Mouse (Mus musculus) ES-E14 (cell line): Measurements from ENCODE around the gene Calr4. TPM values are rescaled to one million over a fixed set of nuclear protein-coding genes. Genes with fewer than 3 reads are reported as not detected.

Source experiments
- DNase-seq: peaks from one replicate; pipeline ENCODE4 v3.0.0-alpha.2; 2013; ENCODE audit warnings: low read depth, low spot score
- H3K27ac ChIP-seq: 2 replicates; pipeline ENCODE4 v1.5.1; 2012; ENCODE audit warnings: low read depth, mild to moderate bottlenecking, low read length, moderate library complexity, mixed read lengths; ENCODE audit not compliant: poor library complexity, insufficient read depth, severe bottlenecking
- H3K36me3 ChIP-seq: 2 replicates; pipeline ENCODE4 v1.6.1; 2012; ENCODE audit warnings: mild to moderate bottlenecking, low read length, moderate library complexity, mixed read lengths; ENCODE audit not compliant: control insufficient read depth, poor library complexity, insufficient read depth, severe bottlenecking
- H3K4me1 ChIP-seq, 2 experiments: fragments of 150-350 bp in 1 of 2; sonication (generic) in 1 of 2; 2 replicates each; pipeline ENCODE4 v1.6.1; 2012; ENCODE audit warnings: low read length in 2 of 2, mild to moderate bottlenecking in 1 of 2, mixed read lengths in 1 of 2; ENCODE audit not compliant: control insufficient read depth in 2 of 2, insufficient read depth in 2 of 2, poor library complexity in 1 of 2
- H3K4me3 ChIP-seq, 2 experiments: fragments of 150-350 bp in 1 of 2; sonication (generic) in 1 of 2; 2 replicates each; pipeline ENCODE4 v1.5.1; 2012; ENCODE audit warnings: low read length in 2 of 2, low read depth in 1 of 2, mild to moderate bottlenecking in 1 of 2, mixed read lengths in 1 of 2; ENCODE audit not compliant: insufficient read depth in 1 of 2, poor library complexity in 1 of 2, severe bottlenecking in 1 of 2
- H3K9ac ChIP-seq: 2 replicates; pipeline ENCODE4 v1.6.1; 2012; ENCODE audit warnings: low read depth, mild to moderate bottlenecking, low read length, mixed read lengths; ENCODE audit not compliant: poor library complexity, insufficient read depth, severe bottlenecking
- H3K9me3 ChIP-seq: fragments of 150-350 bp; sonication (generic); 2 replicates; pipeline ENCODE4 v1.6.1; 2012; ENCODE audit warnings: low read depth, mild to moderate bottlenecking, low read length; ENCODE audit not compliant: control insufficient read depth, insufficient read depth
- CHD2 ChIP-seq: IDR thresholded peaks from 2 replicates; pipeline ENCODE4 v1.6.1; 2014; ENCODE audit warnings: mild to moderate bottlenecking, low read depth, low read length, inconsistent platforms
- HCFC1 ChIP-seq: IDR thresholded peaks from 2 replicates; pipeline ENCODE4 v1.6.1; 2012; ENCODE audit warnings: low read length, inconsistent platforms, borderline replicate concordance; ENCODE audit not compliant: insufficient read depth
- MAFK ChIP-seq: IDR thresholded peaks from 2 replicates; pipeline ENCODE4 v1.6.1; 2014; ENCODE audit warnings: mild to moderate bottlenecking, low read depth, low read length, inconsistent platforms; ENCODE audit not compliant: insufficient read depth
- ZC3H11A ChIP-seq: IDR thresholded peaks from 2 replicates; pipeline ENCODE4 v1.6.1; 2012; ENCODE audit warnings: low read depth, mild to moderate bottlenecking, inconsistent platforms, low read length, borderline replicate concordance
- ZNF384 ChIP-seq: IDR thresholded peaks from 2 replicates; pipeline ENCODE4 v1.6.1; 2012; ENCODE audit warnings: low read depth, low read length, inconsistent platforms
- in situ Hi-C, 2 experiments: fragments of 600-800 bp; cut with MboI; formaldehyde crosslinking; loops; one replicate each; pipeline ENCODE4 v1.15.1; 2025; ENCODE audit warnings: low sequenced_read_pairs in 2 of 2, inconsistent platforms in 1 of 2; ENCODE audit not compliant: unreplicated experiment in 2 of 2
- total RNA-seq: library from RNA; depleted of rRNA; stranded (reverse); fragments of 300-350 nt; gene quantifications from 2 replicates; pipeline ENCODE4 v1.2.3, GENCODE M21; 2012

Gene Calr4
- total RNA-seq, 1 experiment = 1.4 TPM

GRCm38 (mm10) chr4:109271803-109272202 is 37.5 kb downstream of the Calr4 start:
- DNase-seq = no peak
- Histone ChIP-seq H3K27ac (no peak overlapping the region), H3K9me3 (no peaks in the 10 kb centered on the region), H3K36me3 (no peaks in the 10 kb centered on the region), H3K4me3 (no peak overlapping the region), H3K9ac (no peak overlapping the region), H3K4me1 (no peaks in the 10 kb centered on the region)
- in situ Hi-C loops = no loop called here
- TF ChIP-seq ZC3H11A (no peak), CHD2 (no peak), ZNF384 (no peak), MAFK (no peak), HCFC1 (no peak)

DNA sequence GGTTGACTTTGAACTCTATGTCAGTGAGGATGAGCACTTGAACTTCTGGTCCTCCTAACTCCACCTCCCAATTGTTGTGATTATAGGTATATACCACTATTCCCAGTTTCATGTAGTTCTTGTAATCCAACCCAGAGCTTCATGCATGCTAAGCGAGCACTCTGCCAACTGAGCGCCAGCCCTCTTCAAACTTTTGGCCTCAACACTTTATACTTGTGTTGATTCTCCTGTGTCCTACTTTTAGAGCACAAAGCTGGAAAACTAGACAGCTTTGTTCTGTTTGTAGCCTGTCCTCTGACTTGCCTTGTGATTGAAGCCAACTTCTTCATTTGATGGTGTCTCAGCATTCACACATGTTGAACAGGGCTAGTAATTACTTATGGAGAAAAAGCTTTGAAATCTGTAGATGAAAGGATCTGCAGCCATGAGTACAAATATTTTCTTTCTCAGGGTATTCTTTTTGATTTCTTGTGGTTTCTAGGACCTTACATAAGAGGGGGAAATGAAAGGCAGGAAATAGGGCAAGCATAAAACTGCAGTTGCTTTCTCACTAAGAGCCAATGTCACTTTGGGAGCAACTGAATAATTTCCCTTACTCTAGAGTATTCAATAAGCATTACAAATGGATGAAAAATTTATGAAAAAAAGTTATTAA is 39.4 kb downstream of the Calr4 start:
- DNase-seq = no peak
- TF ChIP-seq CHD2 (no peak), MAFK (no peak), ZNF384 (no peak), HCFC1 (no peak), ZC3H11A (no peak)
- Histone ChIP-seq H3K36me3 (no peaks in the 10 kb centered on the region), H3K27ac (no peak overlapping the region), H3K9ac (no peak overlapping the region), H3K4me3 (no peak overlapping the region), H3K9me3 (no peaks in the 10 kb centered on the region), H3K4me1 (no peaks in the 10 kb centered on the region)
- in situ Hi-C loops = no loop called here

DNA sequence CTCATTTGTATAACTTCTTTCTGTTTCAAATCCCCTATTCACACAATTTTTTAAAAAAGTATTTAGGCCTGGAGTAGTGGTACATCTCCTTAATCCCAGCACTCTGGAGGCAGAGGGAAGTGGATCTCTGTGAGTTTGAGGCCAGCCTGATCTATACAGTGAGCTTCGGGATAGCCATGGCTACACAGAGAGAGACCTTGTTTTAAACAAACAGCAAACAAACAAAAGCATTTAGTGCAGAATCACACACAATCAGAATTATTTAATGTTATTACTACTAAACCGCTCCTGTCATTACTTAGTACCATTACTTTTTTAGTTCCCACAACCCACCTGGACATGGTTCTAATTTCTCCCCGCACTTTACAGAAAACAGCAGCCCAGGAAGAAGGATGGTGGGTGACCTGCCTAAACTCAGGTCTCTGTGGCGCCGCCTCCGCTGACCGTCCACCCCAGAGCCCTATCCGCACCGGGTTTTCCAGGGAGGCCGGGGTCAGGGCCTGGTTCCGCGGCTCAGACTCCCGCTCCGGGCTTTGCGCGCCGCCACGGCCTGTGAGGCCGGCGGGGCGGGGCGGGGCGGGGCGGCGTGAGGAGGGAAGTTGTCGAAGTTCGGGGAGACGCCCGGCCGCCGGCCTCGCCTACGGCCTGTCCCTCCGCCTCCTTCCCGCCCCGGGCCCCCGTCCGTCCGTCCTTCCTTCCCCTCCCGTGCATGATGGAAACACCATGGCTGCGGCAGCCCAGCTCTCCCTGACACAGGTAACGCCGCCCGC is 45.6 kb downstream of the Calr4 start, which contains the start of gene Eps15:
Gene Eps15, plus strand, starts transcription at position 580 of the 770 bp plus-strand sequence.
- TF ChIP-seq ZNF384 (no peak), HCFC1 (peak; percentile 78)

DNA sequence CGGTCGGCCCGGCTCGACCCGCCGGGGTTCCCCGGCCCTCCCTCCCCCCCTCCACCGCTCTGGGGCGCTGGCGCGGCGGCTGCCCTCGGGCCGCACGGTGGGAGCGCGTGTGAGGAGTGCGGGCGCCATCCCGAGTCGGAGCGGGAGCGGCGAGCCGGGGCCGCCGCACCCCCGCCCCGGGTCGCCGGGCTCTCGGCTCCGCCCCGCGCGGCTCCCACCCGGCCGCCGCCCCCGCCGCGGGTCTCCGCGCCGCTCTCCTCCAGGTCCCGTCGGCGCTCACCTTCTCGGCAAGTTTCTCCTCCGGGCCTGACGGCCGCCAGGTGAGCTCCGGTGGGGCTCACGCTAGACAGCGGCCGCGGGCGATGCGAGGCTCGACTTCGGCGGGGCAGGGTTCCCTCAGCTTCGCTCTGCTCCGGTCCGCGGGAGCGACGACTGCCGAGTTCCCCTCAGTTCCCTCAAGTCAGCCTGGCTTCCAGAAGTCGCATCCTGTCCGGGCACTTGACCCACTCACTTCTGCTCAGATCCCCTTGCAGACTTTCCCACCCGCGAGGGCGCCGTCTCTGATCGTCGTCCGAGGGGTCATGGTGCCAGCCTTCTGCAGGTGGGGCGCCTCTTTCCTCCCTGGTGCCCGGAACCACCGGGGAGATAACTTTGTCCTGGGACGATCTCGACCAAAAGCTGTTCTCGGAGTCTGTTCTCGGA is 46.3 kb downstream of the Calr4 start:
- Histone ChIP-seq H3K36me3 (no peaks in the 10 kb centered on the region), H3K9me3 (no peaks in the 10 kb centered on the region), H3K4me3 (peak overlapping the region; percentile 96 to 97), H3K27ac (no peak overlapping the region), H3K4me1 (no peaks in the 10 kb centered on the region; a peak in 1 of 4 replicates), H3K9ac (peak overlapping the region; percentile 91)
- in situ Hi-C loops = no loop called here
- DNase-seq = peak; percentile 12
- TF ChIP-seq MAFK (no peak), CHD2 (no peak), ZC3H11A (no peak), ZNF384 (no peak), HCFC1 (no peak)

More for the DNA sequence above, 45.6 kb downstream of the Calr4 start, which contains the start of gene Eps15:
- DNase-seq = peak; percentile 86
- Histone ChIP-seq H3K36me3 (no peaks in the 10 kb centered on the region), H3K9ac (peak within 1 kb of the TSS; percentile 91), H3K4me1 (no peaks in the 10 kb centered on the region), H3K9me3 (no peaks in the 10 kb centered on the region), H3K27ac (no peak within 1 kb of the TSS), H3K4me3 (peak within 1 kb of the TSS; percentile 96 to 97)
- in situ Hi-C loops = no loop called here
